Mouse (Mus musculus) lung, embryonic 15.5 days (tissue): ENCODE measurements around the gene Dlg2. TPM values are rescaled to one million over a fixed set of nuclear protein-coding genes. Genes with fewer than 3 reads are reported as not detected.

Source experiments
- ATAC-seq: fragments of 200-750 bp; cut with Nextera tagmentation; 2 replicates; pipeline ENCODE4 v1.8.0; 2017; ENCODE audit warnings: moderate number of reproducible peaks, borderline replicate concordance; ENCODE audit not compliant: low FRiP score, low TSS enrichment; ENCODE audit errors: extremely low read depth
- H3K27ac ChIP-seq: fragments of 300-500 bp; sonication (generic); 2 replicates; pipeline ENCODE4 v1.5.1; 2015; ENCODE audit warnings: moderate library complexity, mild to moderate bottlenecking, inconsistent platforms
- H3K27me3 ChIP-seq: fragments of 300-500 bp; sonication (generic); 2 replicates; pipeline ENCODE4 v1.6.1; 2015; ENCODE audit warnings: inconsistent platforms
- H3K36me3 ChIP-seq: fragments of 300-500 bp; sonication (generic); 2 replicates; pipeline ENCODE4 v1.6.1; 2015; ENCODE audit warnings: inconsistent platforms
- H3K4me1 ChIP-seq: fragments of 300-500 bp; sonication (generic); 2 replicates; pipeline ENCODE4 v1.6.1; 2015; ENCODE audit warnings: inconsistent platforms
- H3K4me2 ChIP-seq: fragments of 300-500 bp; sonication (generic); 2 replicates; pipeline ENCODE4 v1.6.1; 2015; ENCODE audit warnings: inconsistent platforms, mild to moderate bottlenecking, moderate library complexity
- H3K4me3 ChIP-seq: fragments of 300-500 bp; sonication (generic); 2 replicates; pipeline ENCODE4 v1.5.1; 2015; ENCODE audit warnings: mild to moderate bottlenecking, inconsistent platforms
- H3K9ac ChIP-seq: fragments of 300-500 bp; sonication (generic); 2 replicates; pipeline ENCODE4 v1.6.1; 2015; ENCODE audit warnings: inconsistent platforms
- H3K9me3 ChIP-seq: fragments of 300-500 bp; sonication (generic); 2 replicates; pipeline ENCODE4 v1.6.1; 2016; ENCODE audit warnings: inconsistent platforms
- WGBS: fragments of 180-500 bp; shearing (Covaris S2); methylation state at CpG from one replicate; pipeline ENCODE4 v1.1.7; 2015; 5-methylcytosine and 5-hydroxymethylcytosine counted together
- polyA plus RNA-seq: library from polyadenylated mRNA; unstranded; fragments of >200 nt; fragmentation: Nextera tagmentation; extraction: Ambion mirVana; gene quantifications from 2 replicates; pipeline ENCODE4 v1.2.1, GENCODE M21; 2015

Dlg2 gene
- polyA plus RNA-seq, 1 experiment from 2014 or later, result 2.3 TPM

DNA sequence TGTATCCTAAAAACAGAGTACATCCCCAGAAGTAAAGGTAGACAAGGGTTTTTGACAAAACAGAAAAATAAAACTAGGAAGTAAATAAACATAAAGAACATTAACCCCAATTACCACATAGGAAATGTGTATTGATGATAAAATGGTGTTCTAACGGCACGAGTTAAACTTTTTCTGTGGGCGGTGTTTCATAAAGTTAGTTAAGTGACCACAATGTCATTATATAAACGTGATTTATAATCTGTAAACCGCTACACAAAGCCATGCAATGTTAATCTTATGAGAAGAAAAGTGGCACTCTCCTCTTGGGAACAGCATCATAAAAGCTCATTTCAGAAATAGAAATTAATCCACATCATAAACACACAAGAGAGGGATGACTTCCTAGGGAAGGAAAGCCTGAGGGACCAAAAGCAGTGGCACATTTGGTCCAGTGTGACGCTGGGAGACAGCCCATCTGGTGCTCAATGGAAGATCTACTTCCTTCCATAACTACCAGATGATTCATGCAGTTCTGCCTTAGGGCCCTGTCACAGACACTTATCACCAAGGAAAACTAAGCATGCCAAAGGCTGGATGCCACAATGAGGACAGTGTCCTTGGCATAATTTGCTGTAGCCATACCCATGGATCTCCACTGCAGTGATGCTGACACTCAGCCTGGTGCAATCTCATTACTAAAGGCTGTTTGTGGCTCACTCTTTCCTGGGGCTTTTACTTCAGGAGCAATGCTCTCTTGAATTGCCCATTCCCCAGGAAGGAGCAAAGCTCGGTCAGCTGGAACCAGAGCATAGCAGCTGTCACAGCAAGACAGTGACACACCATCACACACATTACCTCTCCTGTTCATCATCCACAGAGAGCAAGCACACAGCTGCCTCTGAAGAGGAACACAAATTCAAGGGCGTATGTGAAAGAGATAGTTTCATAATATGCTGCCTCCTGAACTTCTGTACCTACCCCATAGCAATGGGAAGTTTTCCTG, 1963.3 kb downstream of the Dlg2 start:
- Histone ChIP-seq H3K4me1 (no peaks in the 10 kb centered on the region), H3K4me2 (no peak overlapping the region), H3K36me3 (no peaks in the 10 kb centered on the region), H3K9me3 (no peaks in the 10 kb centered on the region), H3K9ac (no peak overlapping the region), H3K4me3 (no peak overlapping the region), H3K27ac (no peak overlapping the region), H3K27me3 (no peaks in the 10 kb centered on the region)
- WGBS, result 79% methylated on average over 8 of the region's 8 CpGs
- no peak for ATAC-seq

DNA sequence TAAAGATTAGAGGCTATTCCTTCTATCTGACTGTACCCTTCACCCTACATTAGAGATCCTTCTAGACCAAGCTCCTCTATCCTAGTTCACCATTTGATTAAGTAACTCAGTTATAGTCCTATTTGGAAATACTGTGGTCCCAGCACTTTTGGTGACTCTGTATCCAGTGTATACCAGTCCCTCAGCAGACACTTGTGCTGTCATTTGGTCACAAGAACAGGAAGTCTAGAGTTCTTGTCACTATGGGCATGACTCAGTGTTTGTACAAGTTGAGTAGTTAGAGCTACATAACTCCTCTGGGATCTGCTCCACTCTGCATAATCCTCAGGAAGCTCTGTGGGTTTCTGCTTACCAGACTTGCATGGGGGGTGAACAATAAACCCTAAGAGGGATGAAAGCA, 1965.1 kb downstream of the Dlg2 start:
- no peak overlapping the region for H3K4me2 ChIP-seq
- H3K9me3 ChIP-seq, result no peaks in the 10 kb centered on the region
- no peak overlapping the region for H3K27ac ChIP-seq
- ATAC-seq, result no peak
- H3K9ac ChIP-seq, result no peak overlapping the region
- no peaks in the 10 kb centered on the region for H3K27me3 ChIP-seq
- no peaks in the 10 kb centered on the region for H3K4me1 ChIP-seq
- no peaks in the 10 kb centered on the region for H3K36me3 ChIP-seq
- no peak overlapping the region for H3K4me3 ChIP-seq

DNA sequence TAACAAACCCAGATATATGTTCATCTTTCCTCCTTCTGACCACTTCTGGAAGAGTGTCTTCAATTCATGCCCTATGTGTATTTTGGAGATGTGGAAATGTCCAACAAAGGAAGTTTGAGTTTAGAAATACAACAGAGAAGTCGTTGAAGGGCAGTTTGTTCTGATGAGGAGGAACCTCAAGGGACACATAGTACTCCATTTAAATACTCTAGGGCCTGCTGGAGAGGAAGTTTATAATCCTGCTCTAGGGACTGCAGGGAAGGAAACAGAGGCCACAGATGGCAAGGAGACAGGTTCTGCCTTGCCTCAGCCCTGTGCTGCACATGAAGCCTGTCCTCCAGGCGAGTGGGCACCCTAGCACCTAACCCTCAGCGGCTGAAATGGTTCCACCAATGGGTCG, 1965.6 kb downstream of the Dlg2 start:
- 74% methylated on average over 4 of the region's 4 CpGs for WGBS
- Histone ChIP-seq H3K4me1 (no peaks in the 10 kb centered on the region), H3K9me3 (no peaks in the 10 kb centered on the region)

DNA sequence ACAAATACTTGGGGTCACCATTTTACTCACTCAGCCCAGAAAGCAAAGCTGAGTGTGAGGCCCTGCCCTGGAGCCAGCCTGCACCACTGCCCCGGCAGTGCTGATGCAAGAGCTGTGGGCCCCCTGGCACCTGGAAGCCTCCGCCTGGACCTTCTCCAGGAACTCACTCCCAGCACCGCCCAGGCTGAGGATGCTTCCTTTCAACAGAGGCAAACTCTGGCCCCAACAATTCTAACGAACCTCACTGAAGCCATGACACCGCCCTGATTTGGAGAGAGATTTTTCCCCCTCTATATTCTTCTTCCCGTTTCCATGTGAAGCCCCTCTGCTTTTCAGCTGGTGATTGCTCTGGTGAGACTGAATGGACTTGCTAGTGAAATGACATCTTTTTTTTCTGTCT, 1971.5 kb downstream of the Dlg2 start:
- Histone ChIP-seq H3K27me3 (no peaks in the 10 kb centered on the region), H3K9ac (no peak overlapping the region), H3K9me3 (no peaks in the 10 kb centered on the region), H3K4me2 (no peak overlapping the region), H3K36me3 (no peaks in the 10 kb centered on the region), H3K27ac (no peak overlapping the region), H3K4me1 (no peaks in the 10 kb centered on the region), H3K4me3 (no peak overlapping the region)
- no peak for ATAC-seq
- 58% methylated on average over 6 of the region's 6 CpGs for WGBS

More for the DNA sequence above, 1965.6 kb downstream of the Dlg2 start:
- no peak overlapping the region for H3K9ac ChIP-seq
- no peak overlapping the region for H3K4me2 ChIP-seq
- H3K27me3 ChIP-seq, result no peaks in the 10 kb centered on the region
- H3K36me3 ChIP-seq, result no peaks in the 10 kb centered on the region
- no peak overlapping the region for H3K4me3 ChIP-seq
- H3K27ac ChIP-seq, result no peak overlapping the region
- ATAC-seq, result no peak

DNA sequence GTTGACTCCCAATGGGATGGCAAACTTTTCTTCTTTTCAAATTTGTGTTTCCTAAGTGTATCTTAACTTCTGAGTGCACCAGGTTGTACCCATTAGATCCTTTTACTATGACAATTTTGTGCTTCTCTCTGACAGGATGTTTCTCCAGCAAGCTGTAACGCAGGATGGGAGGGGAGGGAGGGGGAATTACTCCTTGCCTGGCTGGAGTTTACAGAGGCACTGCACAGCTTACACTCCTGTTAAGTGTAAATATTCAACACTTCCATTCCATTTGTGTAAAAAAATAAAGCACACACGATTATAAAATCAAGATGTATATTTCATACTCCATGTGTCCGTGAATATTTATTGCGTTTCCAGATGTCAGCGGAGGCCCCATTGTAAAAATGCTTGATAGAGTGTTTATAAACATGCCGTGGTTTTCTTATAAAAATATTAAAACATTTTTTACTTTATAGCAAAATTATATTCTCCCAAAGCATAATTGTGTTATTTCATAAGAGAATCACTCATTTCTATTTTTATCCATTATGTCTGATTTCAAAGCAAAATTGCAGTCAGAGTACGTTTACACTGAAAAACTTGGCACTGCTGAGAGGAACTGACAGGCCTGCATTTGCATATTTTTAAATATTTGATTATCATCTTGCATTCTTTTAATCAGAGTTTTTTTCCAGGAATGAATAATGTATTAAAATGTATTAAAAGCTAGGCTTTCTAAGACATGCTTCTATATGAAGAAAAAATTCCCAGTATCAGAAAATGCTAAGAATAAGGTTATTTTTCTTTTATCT, 1972.5 kb downstream of the Dlg2 start:
- no peak overlapping the region for H3K27ac ChIP-seq
- no peaks in the 10 kb centered on the region for H3K27me3 ChIP-seq
- no peak for ATAC-seq

DNA sequence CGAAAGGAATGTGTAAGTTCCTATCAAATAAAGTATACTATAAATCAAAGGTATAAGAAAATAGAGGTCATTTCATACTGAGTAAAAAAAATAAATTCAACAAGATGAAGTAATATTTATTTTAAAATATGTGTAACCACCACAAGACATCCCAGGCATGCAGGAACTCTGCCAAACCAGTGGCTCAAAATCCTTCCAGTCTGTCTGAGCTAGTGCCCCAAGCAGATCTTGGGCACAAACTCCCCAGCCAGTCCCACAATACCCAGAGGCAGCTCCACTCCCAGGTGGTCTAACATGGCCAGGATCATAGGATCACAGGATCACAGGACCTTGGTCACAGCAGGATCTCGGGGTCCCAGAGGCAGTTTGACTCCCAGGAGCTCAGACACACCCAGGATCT, 1977.7 kb downstream of the Dlg2 start:
- 56% methylated on average over 2 of the region's 2 CpGs for WGBS
- no peaks in the 10 kb centered on the region for H3K27me3 ChIP-seq
- no peak overlapping the region for H3K4me2 ChIP-seq
- H3K9me3 ChIP-seq, result no peaks in the 10 kb centered on the region
- H3K9ac ChIP-seq, result no peak overlapping the region
- no peaks in the 10 kb centered on the region for H3K36me3 ChIP-seq
- no peak for ATAC-seq
- H3K27ac ChIP-seq, result no peak overlapping the region
- no peak overlapping the region for H3K4me3 ChIP-seq
- no peaks in the 10 kb centered on the region for H3K4me1 ChIP-seq

More for the DNA sequence above, 1972.5 kb downstream of the Dlg2 start:
- Histone ChIP-seq H3K4me3 (no peak overlapping the region), H3K4me1 (no peaks in the 10 kb centered on the region), H3K4me2 (no peak overlapping the region), H3K9ac (no peak overlapping the region), H3K36me3 (no peaks in the 10 kb centered on the region), H3K9me3 (no peaks in the 10 kb centered on the region)
- WGBS, result 53% methylated on average over 7 of the region's 7 CpGs

DNA sequence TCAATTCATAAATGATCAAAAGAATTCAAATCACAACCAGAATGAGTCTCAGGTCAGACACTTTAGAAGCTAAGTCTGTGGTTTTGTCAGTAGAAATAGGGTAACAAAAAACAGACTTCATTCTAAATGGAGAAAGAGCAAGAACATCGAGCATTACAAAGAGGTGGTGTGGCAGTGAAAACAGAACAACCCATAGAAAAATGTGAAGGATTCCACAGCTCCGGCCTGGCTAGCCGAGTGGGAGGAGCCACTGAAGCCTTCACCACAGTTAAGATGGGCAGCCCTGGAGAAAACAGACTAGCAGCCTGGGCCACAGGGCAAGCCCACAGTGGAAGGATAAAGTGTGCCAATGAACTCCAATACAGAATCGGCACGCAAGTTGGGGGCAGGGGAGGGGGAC, 1979.5 kb downstream of the Dlg2 start:
- 37% methylated on average over 5 of the region's 5 CpGs for WGBS
- Histone ChIP-seq H3K4me1 (no peaks in the 10 kb centered on the region), H3K9me3 (no peaks in the 10 kb centered on the region), H3K27ac (no peak overlapping the region), H3K4me2 (no peak overlapping the region), H3K36me3 (no peaks in the 10 kb centered on the region), H3K4me3 (no peak overlapping the region), H3K27me3 (no peaks in the 10 kb centered on the region), H3K9ac (no peak overlapping the region)
- ATAC-seq, result no peak

DNA sequence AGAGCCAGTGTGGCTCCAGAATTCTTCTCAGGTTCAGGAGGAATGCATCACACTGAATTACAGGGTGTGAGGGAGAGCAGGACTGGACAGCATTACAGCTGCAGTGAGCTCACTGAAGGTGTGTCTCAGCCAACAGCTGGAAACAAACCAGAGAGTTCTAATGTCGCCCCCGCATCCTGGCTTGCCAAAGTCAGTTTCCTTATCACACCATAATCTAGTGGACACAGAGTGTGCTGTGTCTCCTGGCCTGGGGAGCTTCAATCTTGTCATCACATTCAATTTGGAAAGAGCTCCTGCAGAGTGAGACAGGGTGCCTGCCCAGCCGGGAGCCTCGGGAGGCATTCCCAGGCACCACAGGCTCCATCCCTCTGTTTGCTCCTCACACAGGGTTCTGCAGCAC, 1981.3 kb downstream of the Dlg2 start:
- ATAC-seq, result peak; percentile 11; the same call in 1 of the 2 replicates
- Histone ChIP-seq H3K4me2 (no peak overlapping the region), H3K4me1 (no peaks in the 10 kb centered on the region), H3K4me3 (no peak overlapping the region), H3K9me3 (no peaks in the 10 kb centered on the region), H3K9ac (no peak overlapping the region), H3K36me3 (no peaks in the 10 kb centered on the region), H3K27ac (no peak overlapping the region), H3K27me3 (no peaks in the 10 kb centered on the region)
- 6% methylated on average over 4 of the region's 4 CpGs for whole genome bisulfite sequencing

DNA sequence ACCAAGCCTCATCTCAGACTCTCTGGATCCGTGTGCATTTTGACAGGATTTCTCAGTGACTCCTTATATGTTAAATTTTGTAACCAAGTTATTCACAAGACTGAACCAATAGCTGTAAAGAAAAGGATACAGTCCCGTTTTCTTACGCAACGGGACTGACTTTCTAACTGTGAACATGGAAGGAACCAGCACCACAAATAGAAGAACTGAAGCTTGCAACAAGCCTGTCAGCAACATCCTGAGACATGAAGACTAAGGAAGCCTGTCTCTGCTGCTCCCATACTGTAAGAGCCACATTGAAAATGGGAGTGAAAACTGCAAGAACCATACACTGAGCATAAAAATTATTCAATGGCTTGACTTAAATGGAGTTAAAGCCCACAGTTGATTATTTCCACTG, 1981.8 kb downstream of the Dlg2 start:
- no peaks in the 10 kb centered on the region for H3K9me3 ChIP-seq
- H3K27ac ChIP-seq, result no peak overlapping the region
- no peaks in the 10 kb centered on the region for H3K36me3 ChIP-seq
- H3K27me3 ChIP-seq, result no peaks in the 10 kb centered on the region
- H3K4me3 ChIP-seq, result no peak overlapping the region
- no peak overlapping the region for H3K9ac ChIP-seq
- H3K4me2 ChIP-seq, result no peak overlapping the region
- 71% methylated on average over 4 of the region's 4 CpGs for WGBS
- no peaks in the 10 kb centered on the region for H3K4me1 ChIP-seq
- no peak for ATAC-seq

DNA sequence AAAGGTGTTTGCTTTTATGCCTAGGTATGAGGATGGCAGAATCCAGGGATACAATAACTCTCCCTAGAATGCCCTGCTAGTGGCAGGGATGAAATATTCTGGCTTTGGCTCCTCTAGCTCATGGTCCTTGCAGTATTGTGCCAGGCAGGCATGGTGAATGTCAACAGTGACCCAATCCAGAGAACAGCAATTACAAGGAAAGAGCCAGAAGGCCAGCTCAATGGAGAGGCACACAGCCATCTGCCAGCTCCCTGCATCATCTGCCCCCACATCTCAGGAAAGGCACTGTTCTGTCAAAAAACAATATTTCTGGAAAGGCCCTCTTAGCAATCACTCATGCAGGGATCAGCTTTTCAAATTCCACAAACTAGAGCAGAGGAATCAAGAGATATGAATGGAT, 1984.1 kb downstream of the Dlg2 start:
- H3K9ac ChIP-seq, result no peak overlapping the region
- H3K9me3 ChIP-seq, result no peaks in the 10 kb centered on the region
- no peak overlapping the region for H3K27ac ChIP-seq
- no peak overlapping the region for H3K4me2 ChIP-seq
- no peaks in the 10 kb centered on the region for H3K36me3 ChIP-seq
- ATAC-seq, result no peak
- H3K27me3 ChIP-seq, result no peaks in the 10 kb centered on the region
- H3K4me1 ChIP-seq, result no peaks in the 10 kb centered on the region
- no peak overlapping the region for H3K4me3 ChIP-seq

DNA sequence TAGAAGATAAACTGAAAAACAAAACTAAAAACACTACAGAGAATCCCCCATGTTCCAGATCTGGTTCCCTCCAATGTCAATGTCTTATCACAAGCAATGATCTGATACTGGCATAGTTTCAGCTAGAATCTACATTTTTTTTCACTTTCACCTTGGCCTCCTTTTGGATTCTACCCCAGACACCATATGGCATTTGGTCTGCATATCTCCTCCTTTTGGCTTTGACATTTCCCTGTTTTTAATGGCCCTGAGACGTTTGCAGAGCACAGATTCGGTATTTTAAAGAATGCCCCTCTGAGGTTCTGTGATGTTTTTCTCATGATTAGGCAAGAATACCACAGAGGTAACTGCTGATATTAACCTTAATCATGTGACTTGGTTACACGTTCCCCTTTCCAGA, 1984.8 kb downstream of the Dlg2 start:
- Histone ChIP-seq H3K36me3 (no peaks in the 10 kb centered on the region), H3K4me3 (no peak overlapping the region), H3K27ac (no peak overlapping the region), H3K4me1 (no peaks in the 10 kb centered on the region), H3K4me2 (no peak overlapping the region), H3K27me3 (no peaks in the 10 kb centered on the region), H3K9me3 (no peaks in the 10 kb centered on the region), H3K9ac (no peak overlapping the region)
- no peak for ATAC-seq
- WGBS, result 50% methylated on average over 3 of the region's 3 CpGs
